Mouse (Mus musculus) myocyte (in vitro differentiated cells): ENCODE measurements around the gene Fastkd3. TPM values are rescaled to one million over a fixed set of nuclear protein-coding genes. Genes with fewer than 3 reads are reported as not detected.

ENCODE experiments used
- H3K27me3 ChIP-seq: one replicate; pipeline ENCODE4 v1.6.1; 2011; ENCODE audit not compliant: control insufficient read depth, insufficient read depth, insufficient read length
- H3K36me3 ChIP-seq: one replicate; pipeline ENCODE4 v1.6.1; 2011; ENCODE audit not compliant: control insufficient read depth, insufficient read depth
- H3K4me2 ChIP-seq: one replicate; pipeline ENCODE4 v1.6.1; 2011; ENCODE audit warnings: low read depth, control low read depth
- H3K4me3 ChIP-seq: one replicate; pipeline ENCODE4 v1.5.1; 2011; ENCODE audit warnings: mild to moderate bottlenecking, control low read depth, moderate library complexity
- H3K79me2 ChIP-seq: one replicate; pipeline ENCODE4 v1.6.1; 2011; ENCODE audit not compliant: control insufficient read depth, insufficient read depth
- H3ac ChIP-seq: one replicate; pipeline ENCODE4 v1.6.1; 2011; ENCODE audit not compliant: control insufficient read depth, insufficient read length
- CEBPB ChIP-seq: IDR thresholded peaks from 2 replicates; pipeline ENCODE4 v1.6.1; 2011; ENCODE audit warnings: mild to moderate bottlenecking, moderate library complexity; ENCODE audit not compliant: poor library complexity, insufficient read depth, severe bottlenecking
- E2F4 ChIP-seq: IDR thresholded peaks from one replicate; pipeline ENCODE4 v1.6.1; 2011; ENCODE audit warnings: mild to moderate bottlenecking, control low read depth, moderate library complexity; ENCODE audit not compliant: insufficient read depth
- MAX ChIP-seq: IDR thresholded peaks from one replicate; pipeline ENCODE4 v1.6.1; 2011; ENCODE audit warnings: low read depth, mild to moderate bottlenecking, control low read depth
- MYOD1 ChIP-seq, 3 experiments: IDR thresholded peaks; one replicate each; pipeline ENCODE4 v1.6.1; 2011; ENCODE audit warnings: control low read depth in 2 of 3, low read depth in 2 of 3, mild to moderate bottlenecking in 2 of 3, moderate library complexity in 1 of 3; ENCODE audit not compliant: insufficient read length in 2 of 3, control insufficient read depth in 1 of 3
- MYOG ChIP-seq, 3 experiments: IDR thresholded peaks; one replicate each; pipeline ENCODE4 v1.6.1; 2011; ENCODE audit warnings: control low read depth in 2 of 3, low read depth in 2 of 3, mild to moderate bottlenecking in 2 of 3; ENCODE audit not compliant: insufficient read length in 2 of 3, control insufficient read depth in 1 of 3, insufficient read depth in 1 of 3
- POLR2A ChIP-seq: IDR thresholded peaks from one replicate; pipeline ENCODE4 v1.6.1; 2011; ENCODE audit warnings: low read depth, mild to moderate bottlenecking, control low read depth, moderate library complexity; ENCODE audit not compliant: insufficient read length
- POLR2AphosphoS2 ChIP-seq: IDR thresholded peaks from one replicate; pipeline ENCODE4 v1.6.1; 2011; ENCODE audit warnings: low read depth, control low read depth; ENCODE audit not compliant: insufficient read length
- REST ChIP-seq: IDR thresholded peaks from one replicate; pipeline ENCODE4 v1.6.1; 2011; ENCODE audit warnings: mild to moderate bottlenecking, control low read depth, moderate library complexity; ENCODE audit not compliant: insufficient read depth, insufficient read length
- SRF ChIP-seq: IDR thresholded peaks from one replicate; pipeline ENCODE4 v1.6.1; 2011; ENCODE audit warnings: low read depth; ENCODE audit not compliant: control insufficient read depth, insufficient read length
- TCF12 ChIP-seq: IDR thresholded peaks from one replicate; pipeline ENCODE4 v1.6.1; 2011; ENCODE audit warnings: mild to moderate bottlenecking, control low read depth; ENCODE audit not compliant: poor library complexity, insufficient read depth, severe bottlenecking
- TCF3 ChIP-seq: IDR thresholded peaks from one replicate; pipeline ENCODE4 v1.6.1; 2011; ENCODE audit warnings: low read depth, control low read depth; ENCODE audit not compliant: insufficient read length
- USF1 ChIP-seq: IDR thresholded peaks from one replicate; pipeline ENCODE4 v1.6.1; 2011; ENCODE audit warnings: low read depth, mild to moderate bottlenecking, control low read depth, moderate library complexity
- polyA plus RNA-seq: library from polyadenylated mRNA; unstranded; fragments of >200 nt; fragmentation: generic; extraction: Trizol; gene quantifications from one replicate; pipeline ENCODE4 v1.2.1, GENCODE M21; 2012; ENCODE audit warnings: missing spikeins

Fastkd3 gene
- polyA plus RNA-seq, 1 experiment = 9.0 TPM

- peaks cover 13% of the 10 kb centered on the region for H3K36me3 ChIP-seq
- TF ChIP-seq MAX = no peak
- no peak for TF ChIP-seq SRF
- no peak for TF ChIP-seq TCF12
- TF ChIP-seq MYOD1 (IDR thresholded peaks at IDR 0.05; ENCODE audit: control insufficient read depth in 1 of 3, insufficient read length in 2 of 3, low read depth in 2 of 3) = no peak
- TF ChIP-seq POLR2A = no peak
- TF ChIP-seq POLR2AphosphoS2 = no peak
- no peak for TF ChIP-seq TCF3
- no peak for TF ChIP-seq CEBPB
- no peak for TF ChIP-seq USF1
- no peak for TF ChIP-seq REST
- H3K4me3 ChIP-seq = peak overlapping the region; percentile 66
- H3K27me3 ChIP-seq = no peaks in the 10 kb centered on the region
- peak overlapping the region; percentile 36 for H3ac ChIP-seq
- peaks cover 26% of the 10 kb centered on the region for H3K79me2 ChIP-seq
- peak overlapping the region; percentile 79 for H3K4me2 ChIP-seq
These were observed 415 bp downstream of the Fastkd3 start for GRCm38 (mm10) chr13:68582517-68582780.

DNA sequence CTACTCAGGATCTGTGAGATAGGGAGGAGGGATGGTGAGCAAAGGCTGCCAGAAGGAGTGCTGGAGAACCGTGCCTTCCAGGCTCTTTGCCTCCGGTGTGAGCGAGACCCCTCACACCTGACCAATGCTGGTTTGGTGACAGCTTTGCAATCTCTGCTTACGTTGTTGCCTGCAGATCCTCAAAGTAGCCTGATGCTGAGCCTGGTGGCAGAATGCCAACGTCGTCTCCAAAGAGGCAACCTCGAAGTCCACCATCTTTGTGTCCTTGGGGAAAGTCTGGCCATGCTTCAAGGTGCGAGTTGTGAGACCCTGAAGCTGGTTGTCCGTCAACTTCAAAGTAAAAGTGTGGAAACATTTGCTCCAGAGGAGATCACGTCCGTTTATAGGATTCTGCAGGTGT, 1.9 kb downstream of the Fastkd3 start:
- TF ChIP-seq SRF = no peak
- no peak for TF ChIP-seq MYOD1 (IDR thresholded peaks at IDR 0.05; ENCODE audit: control insufficient read depth in 1 of 3, insufficient read length in 2 of 3, low read depth in 2 of 3)
- TF ChIP-seq USF1 = no peak
- no peak for TF ChIP-seq CEBPB
- no peak for TF ChIP-seq MYOG (IDR thresholded peaks at IDR 0.05; ENCODE audit: control insufficient read depth in 1 of 3, insufficient read depth in 1 of 3, insufficient read length in 2 of 3, low read depth in 2 of 3)
- TF ChIP-seq MAX = no peak
- no peak for TF ChIP-seq TCF3
- TF ChIP-seq POLR2A = no peak
- no peak for TF ChIP-seq REST
- no peak for TF ChIP-seq TCF12
- TF ChIP-seq POLR2AphosphoS2 = no peak
- no peak for TF ChIP-seq E2F4

DNA sequence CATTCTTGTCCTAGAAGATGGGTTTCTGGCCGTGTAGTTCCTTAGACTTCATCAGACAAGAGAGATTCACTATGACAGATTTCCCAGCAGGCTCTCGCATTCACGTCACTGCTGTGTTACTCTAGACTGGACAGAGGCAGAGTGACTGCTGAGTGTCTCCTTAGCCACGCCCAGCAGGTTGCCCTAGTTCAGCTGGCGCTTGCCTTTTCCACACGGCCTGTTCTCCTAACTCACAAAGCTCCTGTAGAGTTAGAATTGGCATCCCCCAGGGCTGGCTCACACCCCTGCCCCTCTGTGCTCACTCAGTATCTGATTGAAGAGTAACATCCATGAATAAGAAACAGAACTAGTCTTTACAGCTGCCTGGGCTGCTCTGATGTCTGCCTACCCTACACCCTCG, 3.4 kb downstream of the Fastkd3 start:
- TF ChIP-seq MAX = no peak
- TF ChIP-seq POLR2A = no peak
- TF ChIP-seq MYOD1 (IDR thresholded peaks at IDR 0.05; ENCODE audit: control insufficient read depth in 1 of 3, insufficient read length in 2 of 3, low read depth in 2 of 3) = no peak
- no peak for TF ChIP-seq MYOG (IDR thresholded peaks at IDR 0.05; ENCODE audit: control insufficient read depth in 1 of 3, insufficient read depth in 1 of 3, insufficient read length in 2 of 3, low read depth in 2 of 3)
- TF ChIP-seq POLR2AphosphoS2 = no peak
- TF ChIP-seq REST = no peak
- TF ChIP-seq CEBPB = no peak
- TF ChIP-seq SRF = no peak
- TF ChIP-seq TCF12 = no peak
- no peak for TF ChIP-seq USF1
- no peak for TF ChIP-seq E2F4
- no peak for TF ChIP-seq TCF3
- H3K4me2 ChIP-seq = no peak overlapping the region
- H3K36me3 ChIP-seq = peaks cover 37% of the 10 kb centered on the region

More for the DNA sequence above, 1.9 kb downstream of the Fastkd3 start:
- H3K36me3 ChIP-seq = peaks cover 24% of the 10 kb centered on the region
- no peak overlapping the region for H3ac ChIP-seq
- H3K27me3 ChIP-seq = no peaks in the 10 kb centered on the region
- no peak overlapping the region for H3K4me3 ChIP-seq
- H3K79me2 ChIP-seq = peaks cover 26% of the 10 kb centered on the region
- H3K4me2 ChIP-seq = no peak overlapping the region

GRCm38 (mm10) chr13:68588352-68588751, 6.3 kb downstream of the Fastkd3 start:
- H3K27me3 ChIP-seq = no peaks in the 10 kb centered on the region
- H3K36me3 ChIP-seq = peaks cover 37% of the 10 kb centered on the region
- H3ac ChIP-seq = no peak overlapping the region
- no peak for TF ChIP-seq USF1
- no peak for TF ChIP-seq E2F4
- no peak for TF ChIP-seq SRF
- no peak for TF ChIP-seq MYOG (IDR thresholded peaks at IDR 0.05; ENCODE audit: control insufficient read depth in 1 of 3, insufficient read depth in 1 of 3, insufficient read length in 2 of 3, low read depth in 2 of 3)
- no peak for TF ChIP-seq CEBPB
- no peak for TF ChIP-seq MAX
- TF ChIP-seq MYOD1 (IDR thresholded peaks at IDR 0.05; ENCODE audit: control insufficient read depth in 1 of 3, insufficient read length in 2 of 3, low read depth in 2 of 3) = no peak
- TF ChIP-seq TCF3 = no peak
- no peak for TF ChIP-seq POLR2AphosphoS2
- no peak for TF ChIP-seq TCF12
- no peak for TF ChIP-seq REST
- no peak overlapping the region for H3K4me2 ChIP-seq
- H3K4me3 ChIP-seq = no peak overlapping the region
- H3K79me2 ChIP-seq = peaks cover 7% of the 10 kb centered on the region

More for the DNA sequence above, 3.4 kb downstream of the Fastkd3 start:
- H3ac ChIP-seq = no peak overlapping the region
- H3K27me3 ChIP-seq = no peaks in the 10 kb centered on the region
- no peak overlapping the region for H3K4me3 ChIP-seq
- peaks cover 24% of the 10 kb centered on the region for H3K79me2 ChIP-seq

GRCm38 (mm10) chr13:68593797-68594196, 11.8 kb downstream of the Fastkd3 start:
- H3K79me2 ChIP-seq = no peaks in the 10 kb centered on the region
- no peaks in the 10 kb centered on the region for H3K27me3 ChIP-seq
- peaks cover 14% of the 10 kb centered on the region for H3K36me3 ChIP-seq
- TF ChIP-seq CEBPB = no peak
- no peak for TF ChIP-seq USF1
- no peak for TF ChIP-seq SRF
- TF ChIP-seq TCF3 = no peak
- TF ChIP-seq POLR2A = no peak
- TF ChIP-seq MAX = no peak
- TF ChIP-seq TCF12 = no peak
- TF ChIP-seq POLR2AphosphoS2 = no peak
- TF ChIP-seq E2F4 = no peak
- TF ChIP-seq MYOD1 (IDR thresholded peaks at IDR 0.05; ENCODE audit: control insufficient read depth in 1 of 3, insufficient read length in 2 of 3, low read depth in 2 of 3) = no peak
- no peak for TF ChIP-seq REST
- TF ChIP-seq MYOG (IDR thresholded peaks at IDR 0.05; ENCODE audit: control insufficient read depth in 1 of 3, insufficient read depth in 1 of 3, insufficient read length in 2 of 3, low read depth in 2 of 3) = no peak
- H3ac ChIP-seq = no peak overlapping the region
- no peak overlapping the region for H3K4me3 ChIP-seq
- H3K4me2 ChIP-seq = no peak overlapping the region
